Mouse (Mus musculus) kidney, postnatal 0 days (tissue): ENCODE measurements around the gene Zc3h7a. TPM values are rescaled to one million over a fixed set of nuclear protein-coding genes. Genes with fewer than 3 reads are reported as not detected.

Experiments used
- ATAC-seq: fragments of 200-750 bp; cut with Nextera tagmentation; replicated peaks from 2 replicates; pipeline ENCODE4 v1.8.0; 2017; ENCODE audit warnings: low read depth, moderate number of reproducible peaks, moderate TSS enrichment, moderate library complexity; ENCODE audit not compliant: low FRiP score
- DNase-seq: peaks from one replicate; pipeline ENCODE4 v3.0.0-alpha.2; 2016; ENCODE audit warnings: low spot score
- H3K27ac ChIP-seq: fragments of 300-500 bp; sonication (generic); 2 replicates; pipeline ENCODE4 v1.5.1; 2014; ENCODE audit warnings: mild to moderate bottlenecking
- H3K27me3 ChIP-seq: fragments of 300-500 bp; sonication (generic); 2 replicates; pipeline ENCODE4 v1.6.1; 2014; ENCODE audit warnings: low read length, mixed read lengths; ENCODE audit not compliant: insufficient read depth
- H3K36me3 ChIP-seq: fragments of 300-500 bp; sonication (generic); 2 replicates; pipeline ENCODE4 v1.6.1; 2014; ENCODE audit warnings: low read length, mixed read lengths; ENCODE audit not compliant: insufficient read depth
- H3K4me1 ChIP-seq: fragments of 300-500 bp; sonication (generic); replicated peaks from 2 replicates; pipeline ENCODE4 v1.6.1; 2014; ENCODE audit warnings: antibody characterized with exemption, low read length, mixed read lengths; ENCODE audit not compliant: insufficient read depth
- H3K4me2 ChIP-seq: fragments of 300-500 bp; sonication (generic); 2 replicates; pipeline ENCODE4 v1.6.1; 2014; ENCODE audit warnings: mild to moderate bottlenecking, low read length, moderate library complexity, mixed read lengths
- H3K4me3 ChIP-seq: fragments of 300-500 bp; sonication (generic); replicated peaks from 2 replicates; pipeline ENCODE4 v1.5.1; 2014; ENCODE audit warnings: low read depth, low read length
- H3K9ac ChIP-seq: fragments of 300-500 bp; sonication (generic); 2 replicates; pipeline ENCODE4 v1.6.1; 2014; ENCODE audit warnings: low read depth, low read length
- H3K9me3 ChIP-seq: fragments of 300-500 bp; sonication (generic); replicated peaks from 2 replicates; pipeline ENCODE4 v1.6.1; 2016; ENCODE audit warnings: low read length, inconsistent platforms, mixed read lengths
- CTCF ChIP-seq: IDR thresholded peaks from 2 replicates; pipeline ENCODE4 v1.5.1; 2016; ENCODE audit warnings: antibody characterized with exemption, low read depth, mild to moderate bottlenecking, moderate library complexity
- WGBS: fragments of 180-500 bp; shearing (Covaris S2); extraction: QIAGEN DNeasy Blood & Tissue Kit; methylation state at CpG from one replicate; pipeline ENCODE4 v1.1.7; 2014; 5-methylcytosine and 5-hydroxymethylcytosine counted together
- polyA plus RNA-seq: library from polyadenylated mRNA; unstranded; fragments of >200 nt; fragmentation: Nextera tagmentation; extraction: Ambion mirVana; gene quantifications from 2 replicates; pipeline ENCODE4 v1.2.1, GENCODE M21; 2015

Gene Zc3h7a
- polyA plus RNA-seq, 1 experiment from 2014 or later, result 45.0 TPM

DNA sequence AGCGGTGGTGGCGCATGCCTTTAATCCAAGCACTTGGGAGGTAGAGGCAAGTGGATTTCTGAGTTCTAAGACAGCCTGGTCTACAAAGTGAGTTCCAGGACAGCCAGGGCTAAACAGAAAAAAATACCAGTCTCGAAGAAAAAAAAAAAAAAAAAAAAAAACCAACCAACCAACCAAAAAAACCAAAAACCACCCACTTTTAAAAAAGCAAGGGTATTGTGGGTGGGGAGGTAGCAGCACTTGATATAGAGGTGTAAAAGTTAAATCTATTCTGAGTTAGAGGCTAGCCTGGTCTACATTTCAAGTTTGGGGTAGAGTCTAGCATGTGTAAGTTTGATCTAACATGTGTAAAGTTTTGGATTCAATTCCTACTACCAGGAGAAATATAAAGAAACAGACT lies 24.1 kb upstream of the Zc3h7a start:
- 92% methylated on average over 3 of the region's 3 CpGs for WGBS
- ATAC-seq, result no peak
- peaks cover 46% of the 10 kb centered on the region for H3K36me3 ChIP-seq

DNA sequence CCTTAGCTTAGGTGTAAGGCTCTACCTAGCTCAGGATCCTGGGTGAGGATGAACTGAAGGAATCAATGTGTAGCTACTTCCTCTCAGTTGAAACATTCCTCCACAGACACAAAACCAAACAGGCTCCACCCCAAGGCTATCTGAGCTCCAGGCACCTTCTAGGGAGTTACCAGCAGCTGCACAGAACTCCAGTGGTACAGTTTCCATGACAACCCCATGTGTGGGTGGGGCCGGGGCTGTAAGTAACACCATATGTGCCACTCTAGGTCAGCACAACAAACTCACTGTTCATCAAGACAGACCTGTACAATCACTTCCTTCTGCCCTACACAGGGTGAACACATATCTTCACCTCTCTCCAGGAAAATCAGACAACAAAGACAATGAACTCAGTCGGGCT lies 22.3 kb upstream of the Zc3h7a start:
- Histone ChIP-seq H3K9me3 (no peaks in the 10 kb centered on the region), H3K4me1 (0 out of 2 replicates have a peak, but pooled peaks cover 3% of the 10 kb centered on the region), H3K27ac (no peak overlapping the region), H3K4me2 (no peak overlapping the region), H3K27me3 (no peaks in the 10 kb centered on the region), H3K4me3 (no peak overlapping the region), H3K9ac (no peak overlapping the region), H3K36me3 (peaks cover 64% of the 10 kb centered on the region)
- WGBS, result 53% methylated on average over 2 of the region's 2 CpGs
- ATAC-seq (no peak), DNase-seq (peak; percentile 60)
- no peak for TF ChIP-seq CTCF

More for the DNA sequence above, 24.1 kb upstream of the Zc3h7a start:
- DNase-seq, result no peak
- no peak overlapping the region for H3K9ac ChIP-seq
- no peaks in the 10 kb centered on the region for H3K27me3 ChIP-seq
- H3K9me3 ChIP-seq, result no peaks in the 10 kb centered on the region
- no peak overlapping the region for H3K4me2 ChIP-seq
- H3K4me3 ChIP-seq, result no peak overlapping the region
- TF ChIP-seq CTCF, result no peak
- peaks cover 14% of the 10 kb centered on the region; the same call in 1 of the 2 replicates for H3K4me1 ChIP-seq
- H3K27ac ChIP-seq, result no peak overlapping the region

GRCm38 (mm10) chr16:11197052-11197451 lies 20.9 kb upstream of the Zc3h7a start:
- no peak for TF ChIP-seq CTCF
- ATAC-seq (no peak), DNase-seq (no peak)
- WGBS, result 85% methylated on average over 4 of the region's 4 CpGs
- H3K27ac ChIP-seq, result no peak overlapping the region
- H3K9ac ChIP-seq, result no peak overlapping the region
- no peak overlapping the region for H3K4me3 ChIP-seq
- 0 out of 2 replicates have a peak, but pooled peaks cover 3% of the 10 kb centered on the region for H3K4me1 ChIP-seq
- no peaks in the 10 kb centered on the region for H3K27me3 ChIP-seq
- no peak overlapping the region for H3K4me2 ChIP-seq
- peaks cover 75% of the 10 kb centered on the region for H3K36me3 ChIP-seq
- H3K9me3 ChIP-seq, result no peaks in the 10 kb centered on the region

GRCm38 (mm10) chr16:11193231-11193630 lies 17.0 kb upstream of the Zc3h7a start:
- TF ChIP-seq CTCF, result no peak
- Histone ChIP-seq H3K9me3 (no peaks in the 10 kb centered on the region), H3K9ac (no peak overlapping the region), H3K27me3 (no peaks in the 10 kb centered on the region), H3K27ac (no peak overlapping the region), H3K36me3 (peaks cover 56% of the 10 kb centered on the region), H3K4me2 (no peak overlapping the region), H3K4me3 (no peak overlapping the region), H3K4me1 (no peaks in the 10 kb centered on the region)
- DNase-seq (no peak), ATAC-seq (no peak)
- WGBS, result 100% methylated on average over 2 of the region's 2 CpGs

DNA sequence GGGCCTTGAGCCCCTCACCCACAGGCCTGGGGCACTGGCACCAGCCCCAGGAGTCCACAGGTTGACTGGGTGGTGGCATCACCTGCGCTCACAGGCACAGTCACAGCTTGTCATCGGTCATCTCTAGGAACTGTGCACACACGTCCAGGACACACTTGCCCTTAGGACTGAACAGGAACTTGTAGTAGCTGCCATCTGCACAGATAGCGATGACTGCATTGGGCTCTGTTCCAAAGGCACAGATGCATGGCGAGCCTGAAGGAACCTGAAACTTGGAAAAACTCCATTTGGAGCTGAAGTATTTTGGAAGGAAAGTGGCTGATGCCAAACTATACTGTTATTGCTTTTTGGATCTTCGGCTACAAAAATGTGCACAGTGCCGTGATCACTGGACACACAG lies 14.0 kb upstream of the Zc3h7a start:
- ATAC-seq, result no peak
- Histone ChIP-seq H3K27me3 (no peaks in the 10 kb centered on the region), H3K9ac (no peak overlapping the region), H3K4me2 (no peak overlapping the region), H3K27ac (no peak overlapping the region), H3K4me1 (no peaks in the 10 kb centered on the region), H3K36me3 (peaks cover 28% of the 10 kb centered on the region), H3K4me3 (no peak overlapping the region), H3K9me3 (no peaks in the 10 kb centered on the region)
- no peak for DNase-seq
- no peak for TF ChIP-seq CTCF
- 86% methylated on average over 7 of the region's 7 CpGs for WGBS

- no peak overlapping the region for H3K9ac ChIP-seq
- no peaks in the 10 kb centered on the region for H3K27me3 ChIP-seq
- 65% methylated on average over 2 of the region's 2 CpGs for WGBS
- no peak for TF ChIP-seq CTCF
- no peak overlapping the region for H3K4me2 ChIP-seq
- H3K4me1 ChIP-seq, result 0 out of 2 replicates have a peak, but pooled peaks cover 8% of the 10 kb centered on the region
- H3K9me3 ChIP-seq, result no peaks in the 10 kb centered on the region
- no peak overlapping the region for H3K27ac ChIP-seq
- H3K36me3 ChIP-seq, result no peaks in the 10 kb centered on the region
- no peak for DNase-seq
- no peak for ATAC-seq
- no peak overlapping the region for H3K4me3 ChIP-seq
Measured at GRCm38 (mm10) chr16:11177404-11177803, 1.2 kb upstream of the Zc3h7a start.

- DNase-seq (no peak), ATAC-seq (no peak)
- Histone ChIP-seq H3K4me1 (0 out of 2 replicates have a peak, but pooled peaks cover 8% of the 10 kb centered on the region), H3K36me3 (no peaks in the 10 kb centered on the region), H3K9ac (peak overlapping the region; percentile 75), H3K4me2 (peak overlapping the region; percentile 82), H3K27me3 (no peaks in the 10 kb centered on the region), H3K4me3 (peak overlapping the region; percentile 80), H3K27ac (peak overlapping the region; percentile 87), H3K9me3 (no peaks in the 10 kb centered on the region)
- WGBS, result 5% methylated on average over 4 of the region's 4 CpGs
- TF ChIP-seq CTCF, result no peak
Measured at GRCm38 (mm10) chr16:11176884-11177244, 671 bp upstream of the Zc3h7a start.
